Mouse (Mus musculus) 416B (cell line): ENCODE measurements around the gene Trpm3.

Experiments used
- DNase-seq: peaks from one replicate; pipeline ENCODE4 v3.0.0; 2011; ENCODE audit warnings: low read depth

The Trpm3 gene

GRCm38 (mm10) chr19:22642124-22642523, 503.3 kb downstream of the Trpm3 start:
- DNase-seq, result no peak

DNA sequence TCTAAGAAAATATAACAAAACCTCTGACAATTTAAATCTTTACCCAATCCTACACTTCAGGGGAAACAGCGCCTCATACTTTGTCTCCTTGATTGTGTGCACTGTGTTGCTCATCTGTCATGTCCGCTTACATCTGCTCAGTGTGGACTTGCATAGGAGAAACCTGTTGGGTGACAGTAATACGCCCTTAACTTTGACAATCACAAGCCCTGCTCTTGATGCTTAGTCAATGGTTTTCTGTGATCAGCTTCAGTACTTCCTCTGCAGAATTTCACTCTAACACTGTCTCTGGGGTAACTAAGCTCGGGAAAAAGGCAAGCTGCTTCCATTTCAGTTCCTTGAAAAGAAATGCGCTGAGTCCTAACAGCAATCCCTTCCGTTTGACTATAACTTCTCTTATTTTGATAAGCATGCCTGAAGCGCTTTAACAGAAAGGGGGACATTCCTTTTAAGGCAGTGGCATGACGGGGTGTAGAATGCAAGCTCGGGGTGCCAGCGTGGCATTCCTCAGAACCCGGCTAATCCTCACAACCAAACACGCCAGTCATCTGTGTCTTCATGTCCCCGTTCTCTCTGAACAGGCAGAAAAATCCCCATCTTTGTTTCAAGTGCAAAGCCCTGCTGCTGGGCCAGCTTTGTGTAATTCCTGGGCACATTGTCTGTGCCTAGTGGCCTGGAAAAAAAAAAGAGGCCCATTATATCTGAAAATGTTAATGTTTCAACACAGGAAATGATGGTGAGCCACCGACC, 517.8 kb downstream of the Trpm3 start:
- no peak for DNase-seq

DNA sequence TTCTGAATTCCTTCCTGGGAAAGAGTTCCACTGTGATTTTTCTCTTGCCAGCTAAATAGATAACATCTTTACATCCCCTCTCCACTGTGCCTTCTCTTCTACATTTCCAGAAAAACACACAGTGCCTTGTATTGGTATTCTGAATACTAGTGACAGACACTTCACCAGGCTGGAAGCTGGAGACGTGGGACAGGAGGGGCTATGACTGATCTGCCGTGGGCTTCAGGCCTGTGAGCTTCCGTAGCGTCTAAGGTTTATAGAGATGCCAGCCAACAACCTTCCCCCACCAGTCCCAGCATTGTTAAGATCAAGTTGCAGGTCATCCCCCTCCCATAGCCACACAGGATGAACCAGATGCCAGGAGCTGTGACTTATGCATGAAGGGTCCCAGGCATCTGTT, 518.4 kb downstream of the Trpm3 start:
- DNase-seq, result no peak

DNA sequence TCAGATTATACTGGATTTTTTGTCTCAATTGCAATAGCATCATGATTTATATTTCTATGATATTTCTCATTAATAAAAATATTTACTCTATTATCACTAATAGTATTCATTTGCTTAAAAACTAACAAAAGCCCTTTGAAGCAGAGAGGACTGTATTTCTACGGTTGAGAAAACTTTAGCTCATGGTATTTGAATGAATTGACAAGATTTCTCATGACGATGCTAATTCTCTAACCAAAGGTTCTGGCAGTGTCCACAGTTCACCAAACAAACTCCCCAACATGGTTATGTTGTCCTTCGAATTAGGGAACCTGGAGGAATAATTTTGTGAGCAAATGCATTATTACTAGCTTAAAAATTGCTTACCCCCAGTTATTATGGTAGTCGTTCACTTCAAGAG, 526.6 kb downstream of the Trpm3 start:
- no peak for DNase-seq

- no peak for DNase-seq
Measured at GRCm38 (mm10) chr19:22670222-22670621, 531.4 kb downstream of the Trpm3 start.

GRCm38 (mm10) chr19:22672892-22673291, 534.0 kb downstream of the Trpm3 start:
- no peak for DNase-seq

DNA sequence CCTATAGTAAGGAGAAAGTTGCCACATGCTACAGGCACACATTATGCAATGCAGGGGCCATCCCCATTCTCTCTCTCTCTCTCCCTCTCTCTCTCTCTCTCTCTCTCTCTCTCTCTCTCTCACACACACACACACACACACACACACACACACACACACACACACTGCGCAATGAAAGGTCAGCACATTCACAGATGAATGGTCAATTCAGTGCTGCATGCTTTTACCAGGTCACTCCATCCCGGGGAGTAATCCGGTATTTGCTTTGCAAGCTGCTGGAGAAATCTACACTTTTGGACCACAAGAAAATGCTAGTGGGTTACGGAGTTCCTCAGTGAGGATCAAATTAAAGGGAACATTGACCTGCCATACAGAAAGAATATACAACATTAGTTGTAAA, 537.4 kb downstream of the Trpm3 start:
- DNase-seq, result no peak

- DNase-seq, result no peak
Measured at GRCm38 (mm10) chr19:22682238-22682637, 543.4 kb downstream of the Trpm3 start.

DNA sequence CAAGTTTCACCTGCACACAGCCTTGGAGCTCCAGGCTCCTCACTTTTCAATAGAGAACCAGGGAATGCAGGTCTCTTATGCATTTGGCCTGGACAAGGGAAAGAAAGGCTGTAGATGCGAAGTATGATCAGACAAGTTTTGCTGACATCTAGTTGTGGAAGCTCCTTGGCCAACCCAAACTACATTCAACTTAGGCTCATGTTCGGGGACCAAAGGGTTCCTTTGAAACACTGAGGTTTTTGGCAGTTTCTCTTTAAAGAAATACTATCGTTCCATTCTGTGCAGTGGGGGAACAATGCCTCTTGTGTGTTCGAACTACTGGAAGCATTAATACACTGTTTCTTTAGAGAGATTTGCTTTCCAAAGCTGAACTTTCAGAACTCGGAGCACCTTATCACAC, 553.1 kb downstream of the Trpm3 start:
- no peak for DNase-seq

DNA sequence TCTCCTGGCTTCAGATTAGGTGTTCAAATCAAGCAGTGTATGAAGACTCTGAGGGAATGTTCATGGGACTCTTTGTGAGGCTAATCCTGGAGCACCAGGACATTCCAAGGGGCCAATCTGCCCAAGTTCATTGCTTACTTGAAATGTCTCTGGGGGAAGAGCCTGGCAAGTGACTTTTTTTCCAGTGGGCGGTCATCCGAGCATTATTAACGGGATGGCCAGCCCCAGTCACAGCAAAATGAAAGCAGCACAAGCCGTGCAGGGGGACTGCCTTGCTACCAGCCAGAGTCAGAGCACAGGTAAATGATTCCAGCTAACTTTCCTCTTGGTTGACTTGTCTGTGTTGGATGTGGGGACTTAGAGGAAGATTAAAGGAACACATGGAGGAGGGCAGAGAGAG, 553.7 kb downstream of the Trpm3 start:
- DNase-seq, result no peak

DNA sequence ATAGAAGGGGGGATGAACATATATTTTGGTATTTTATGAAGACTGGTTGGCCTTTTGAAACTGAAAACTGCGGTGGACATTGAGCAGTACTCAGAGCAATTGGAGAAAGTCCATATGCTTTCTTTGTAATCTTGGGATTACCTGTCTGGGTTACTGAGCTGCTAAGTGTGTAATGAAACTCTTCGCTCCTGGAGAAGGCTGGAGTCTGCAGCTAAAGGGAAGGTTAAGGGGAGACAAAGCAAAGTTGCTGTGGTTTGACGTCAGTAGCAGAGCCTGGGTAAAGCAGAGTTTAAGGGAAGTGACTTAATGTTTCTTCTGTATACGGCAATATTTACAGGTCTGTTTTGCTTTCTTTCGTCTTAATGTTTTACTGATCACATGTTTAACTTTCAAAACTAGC, 554.1 kb downstream of the Trpm3 start:
- no peak for DNase-seq

DNA sequence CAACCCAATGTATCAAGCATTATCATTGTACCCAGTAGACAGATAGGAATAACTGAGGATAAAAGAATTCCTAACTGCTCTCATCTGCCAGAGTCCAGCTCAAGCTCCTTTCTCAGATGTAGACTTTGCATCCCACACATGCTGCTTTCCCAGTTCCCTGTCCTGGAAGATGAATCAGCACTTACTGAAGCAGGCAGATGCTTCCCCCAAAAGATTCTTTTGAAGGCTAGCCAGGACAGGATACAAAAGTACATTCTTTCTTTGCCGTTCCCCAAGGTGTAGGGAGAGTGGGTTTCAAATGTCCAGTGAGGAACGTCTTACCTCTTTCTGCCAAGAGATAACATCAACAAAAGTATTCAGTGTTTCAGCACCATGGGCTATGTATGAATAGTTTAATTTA, 556.6 kb downstream of the Trpm3 start:
- no peak for DNase-seq

- DNase-seq, result no peak
Measured at GRCm38 (mm10) chr19:22698737-22699136, 559.9 kb downstream of the Trpm3 start.

DNA sequence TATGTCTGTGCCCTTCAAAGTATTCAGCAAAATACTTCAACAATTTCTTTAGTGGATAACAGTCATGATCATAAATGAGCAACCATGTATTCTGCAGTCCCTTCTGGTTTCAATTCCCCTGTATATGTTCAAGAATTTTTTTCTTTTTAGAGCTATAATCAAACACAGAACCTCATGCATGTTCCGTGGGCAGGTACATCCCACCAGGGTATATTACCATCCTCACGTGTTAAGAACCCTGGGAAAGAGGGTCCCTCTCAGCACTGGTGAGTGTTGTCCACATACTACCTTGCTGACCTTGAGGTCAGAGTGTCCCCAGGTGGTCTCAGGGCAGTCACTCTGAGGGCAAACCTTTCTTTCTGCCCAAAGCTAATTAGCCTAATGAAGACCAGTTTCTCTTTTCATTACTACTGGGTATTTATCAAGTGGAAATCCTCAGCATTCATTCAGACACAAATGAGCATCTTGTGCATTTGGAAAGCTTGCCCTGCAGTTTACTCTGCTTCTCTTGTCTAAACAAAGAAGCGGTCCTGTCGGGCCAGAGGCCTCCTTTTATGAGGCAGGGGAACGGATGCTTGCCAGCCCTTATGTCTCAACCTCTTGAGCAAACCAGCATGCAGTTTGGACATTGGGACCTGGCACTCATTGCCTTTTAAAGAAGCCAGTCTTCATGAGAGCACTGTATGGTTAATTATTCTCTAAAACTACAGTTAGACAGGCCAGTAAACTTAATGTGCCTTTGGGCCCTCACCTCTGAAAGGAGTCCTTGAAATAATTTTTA, 562.2 kb downstream of the Trpm3 start:
- no peak for DNase-seq

DNA sequence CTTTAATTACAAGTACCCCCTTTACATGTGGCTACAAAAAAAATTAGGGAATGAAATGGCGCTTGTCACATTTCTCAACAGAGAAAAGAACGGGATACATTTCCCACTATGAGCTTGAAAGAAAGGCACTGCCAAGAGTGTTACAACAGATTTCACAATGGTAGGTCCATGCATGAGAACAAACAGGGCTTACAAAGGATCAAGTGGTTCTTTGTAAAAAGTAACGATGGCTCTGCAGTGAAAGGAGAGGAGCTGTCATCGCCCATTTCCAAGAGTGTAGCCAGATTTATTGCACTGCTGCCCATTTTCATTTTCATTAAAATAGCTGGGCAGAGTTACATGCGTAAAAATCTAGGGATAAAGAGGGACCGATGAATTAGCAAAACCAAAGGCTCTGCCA, 565.0 kb downstream of the Trpm3 start:
- no peak for DNase-seq

DNA sequence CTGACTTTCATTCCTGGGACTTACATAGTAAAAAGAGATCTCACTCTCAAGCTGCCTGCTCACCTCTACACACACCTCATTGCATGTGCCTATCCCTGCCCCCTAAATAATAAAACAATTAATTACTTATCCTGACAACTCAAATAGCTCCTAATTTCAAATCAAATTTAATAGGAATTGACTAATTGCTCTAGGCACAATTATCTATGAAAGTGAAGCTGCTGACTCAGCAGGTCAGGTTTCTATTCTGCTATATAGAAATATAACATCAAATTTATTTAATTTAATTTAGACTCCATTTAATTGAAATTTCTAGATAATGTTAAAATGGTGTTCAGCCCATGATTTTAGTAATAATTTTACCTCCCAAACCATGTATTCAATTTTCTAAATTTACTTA, 566.6 kb downstream of the Trpm3 start:
- DNase-seq, result no peak

GRCm38 (mm10) chr19:22719027-22719426, 580.2 kb downstream of the Trpm3 start:
- DNase-seq, result no peak

GRCm38 (mm10) chr19:22729846-22730245, 591.0 kb downstream of the Trpm3 start:
- no peak for DNase-seq

DNA sequence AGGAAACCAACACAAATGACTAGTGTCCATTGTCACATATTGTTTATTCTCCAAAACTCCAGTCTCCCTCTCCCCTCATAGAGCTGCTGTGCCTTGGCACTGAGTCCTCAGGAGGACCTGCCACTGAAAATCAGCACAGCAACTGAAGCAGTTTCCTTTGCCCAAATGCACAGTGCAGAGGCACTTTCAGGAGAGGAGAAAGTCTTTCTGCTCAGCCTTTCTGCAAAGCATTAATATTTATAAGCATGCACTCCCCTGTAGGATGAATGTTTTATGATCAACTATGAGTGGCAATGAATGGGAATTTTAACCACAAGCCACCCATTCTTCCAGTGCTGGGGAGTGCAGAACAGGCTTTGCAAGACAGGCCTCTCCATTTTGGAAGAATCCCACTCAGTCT, 592.1 kb downstream of the Trpm3 start:
- no peak for DNase-seq

DNA sequence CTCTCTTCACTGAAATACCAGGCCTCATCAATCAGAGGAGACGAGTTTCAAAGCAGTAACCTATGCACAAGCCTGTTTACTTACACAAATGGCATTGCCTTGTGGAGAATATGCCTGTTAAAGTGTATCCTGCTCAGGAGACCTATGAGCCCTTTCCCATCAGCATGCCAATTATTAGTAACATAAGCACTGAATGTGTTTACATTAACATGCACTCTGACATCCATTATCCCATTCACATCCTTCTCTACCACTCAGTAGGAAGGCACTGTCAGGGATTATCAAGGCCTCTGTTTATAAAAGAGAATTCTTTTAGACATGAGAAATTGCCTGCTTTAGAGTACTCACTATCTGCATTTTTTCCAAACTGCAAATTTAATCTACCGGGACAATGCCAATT, 598.0 kb downstream of the Trpm3 start:
- no peak for DNase-seq

GRCm38 (mm10) chr19:22739240-22739639, 600.4 kb downstream of the Trpm3 start:
- DNase-seq, result no peak

DNA sequence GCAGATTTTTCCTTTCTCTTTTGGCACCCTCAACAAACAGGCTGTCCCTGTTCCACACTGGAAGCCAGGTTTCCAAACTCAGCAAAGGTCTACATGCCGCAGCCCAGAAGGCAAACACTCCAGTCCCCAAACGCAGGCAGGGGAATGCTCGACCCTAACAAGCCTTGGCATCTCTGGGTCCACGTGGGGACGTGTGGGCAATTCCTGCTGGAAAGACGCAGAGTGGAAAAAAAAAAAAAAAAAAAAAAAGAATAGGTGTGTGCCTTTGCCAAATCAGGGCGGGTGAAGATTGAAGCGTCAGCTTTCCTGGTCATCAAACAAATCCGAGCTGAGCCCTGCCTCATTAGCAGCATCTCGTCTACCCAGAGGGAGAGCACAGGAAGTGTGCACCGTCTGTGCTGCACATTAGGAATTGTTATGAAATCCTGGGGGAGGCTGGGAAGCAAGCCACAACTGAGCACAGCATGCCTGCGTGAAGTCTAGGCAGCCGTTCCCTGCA, 614.5 kb downstream of the Trpm3 start:
- DNase-seq, result no peak

- no peak for DNase-seq
Measured at GRCm38 (mm10) chr19:22754071-22754470, 615.2 kb downstream of the Trpm3 start.

- no peak for DNase-seq
Measured at GRCm38 (mm10) chr19:22754498-22754897, 615.7 kb downstream of the Trpm3 start.
